Mouse (Mus musculus): ENCODE measurements around the gene Ngdn. TPM values are rescaled to one million over a fixed set of nuclear protein-coding genes. Genes with fewer than 3 reads are reported as not detected.
"Not testable (repeated sequence)": the region's sequence is repeated elsewhere in the genome, so short reads cannot be mapped to it uniquely, and the experiment has no call there.

The Ngdn gene
- polyA plus RNA-seq, 1 experiment from 2014 or later, result 28.2 TPM

DNA sequence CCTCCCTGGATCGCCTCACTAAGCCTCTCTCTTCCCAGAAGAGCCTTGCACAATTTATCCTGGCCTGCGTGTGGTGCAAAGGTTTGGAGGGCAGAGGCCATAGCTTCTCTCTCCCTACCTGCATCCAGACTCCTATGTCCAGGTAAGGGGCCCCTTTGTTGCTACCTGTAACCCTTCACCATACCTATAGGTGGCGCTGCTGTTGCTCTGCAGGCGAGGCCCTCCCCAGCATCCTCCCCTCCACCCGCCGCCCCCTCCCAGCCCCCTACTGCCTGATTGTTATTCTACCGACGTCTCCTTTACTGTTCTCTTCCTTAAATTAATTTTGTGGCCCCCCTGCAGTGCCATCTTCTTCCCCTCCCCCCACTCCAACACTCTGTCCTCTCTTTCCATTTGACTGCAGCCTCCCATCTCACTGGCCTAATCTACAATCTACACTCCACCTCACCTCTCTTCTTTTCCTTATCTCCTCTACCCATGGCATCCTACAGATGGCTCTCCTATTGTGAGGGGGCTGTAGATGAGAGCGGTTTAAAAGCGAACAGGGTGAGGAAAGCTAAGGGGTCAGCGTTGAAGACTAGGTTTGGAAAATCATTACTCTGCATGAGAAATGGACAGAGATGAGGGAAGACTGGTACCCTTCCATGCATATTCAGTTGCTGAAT is 13.9 kb downstream of the Ngdn start:
- Histone ChIP-seq H3K36me3 (ENCODE audit: inconsistent target) (peaks cover 11% of the 10 kb centered on the region; the same call in 1 of the 2 replicates), H3K4me3 (ENCODE audit: inconsistent target) (no peak overlapping the region), H3K79me2 (ENCODE audit: inconsistent target) (no peaks in the 10 kb centered on the region), H3K27ac (no peak overlapping the region)
- WGBS (ENCODE audit: missing documents), result 43% methylated on average over 10 of the region's 11 CpGs

DNA sequence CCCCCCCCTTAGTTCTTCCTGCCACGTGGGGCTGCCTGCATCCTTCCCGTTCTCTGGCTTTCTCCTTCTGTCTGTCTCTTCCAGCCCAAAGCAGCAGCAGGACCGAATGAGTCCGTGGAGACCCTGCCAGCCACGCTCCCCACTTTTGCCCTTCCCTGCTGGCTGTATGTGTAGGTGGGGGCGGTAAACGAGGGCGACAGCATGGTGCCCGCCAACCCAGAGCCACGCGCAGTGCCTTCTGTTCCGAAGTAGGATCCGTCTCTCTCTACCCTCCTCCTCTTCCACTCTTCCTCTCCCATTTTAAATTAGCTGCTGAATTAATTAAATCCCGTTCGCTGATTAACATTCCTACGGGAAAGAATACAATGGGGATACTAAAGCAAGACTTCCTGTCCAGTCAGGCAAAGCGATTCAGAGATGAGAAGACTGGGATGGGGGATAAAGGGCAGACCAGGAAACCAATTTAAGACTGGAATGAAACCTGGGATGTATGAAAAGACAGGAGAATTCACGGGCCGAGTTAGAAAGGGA is 17.5 kb downstream of the Ngdn start:
- 84% methylated on average over 18 of the region's 19 CpGs for whole genome bisulfite sequencing (ENCODE audit: missing documents)
- H3K36me3 ChIP-seq (ENCODE audit: inconsistent target), result no peaks in the 10 kb centered on the region
- H3K4me3 ChIP-seq (ENCODE audit: inconsistent target), result no peak overlapping the region
- H3K79me2 ChIP-seq (ENCODE audit: inconsistent target), result no peaks in the 10 kb centered on the region
- H3K27ac ChIP-seq, result no peak overlapping the region

DNA sequence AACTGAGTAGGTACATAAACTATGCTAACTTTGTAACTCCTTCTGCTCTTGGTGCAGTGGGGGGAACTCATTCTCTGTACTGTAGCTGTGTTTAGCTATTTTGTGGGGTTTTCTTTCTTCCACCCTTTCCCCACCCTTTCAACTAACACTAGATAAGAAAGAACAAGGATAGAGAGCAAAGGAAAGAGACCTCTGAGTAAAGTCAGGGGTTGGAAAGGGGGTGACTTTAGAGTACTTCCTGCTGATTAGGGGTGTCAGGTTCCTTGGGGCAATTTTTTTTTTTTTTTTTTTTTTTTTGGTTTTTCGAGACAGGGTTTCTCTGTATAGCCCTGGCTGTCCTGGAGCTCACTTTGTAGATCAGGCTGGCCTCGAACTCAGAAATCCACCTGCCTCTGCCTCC is 28.4 kb downstream of the Ngdn start:
- WGBS (ENCODE audit: missing documents), result no CpG with 5 or more reads among the region's 2 CpGs

DNA sequence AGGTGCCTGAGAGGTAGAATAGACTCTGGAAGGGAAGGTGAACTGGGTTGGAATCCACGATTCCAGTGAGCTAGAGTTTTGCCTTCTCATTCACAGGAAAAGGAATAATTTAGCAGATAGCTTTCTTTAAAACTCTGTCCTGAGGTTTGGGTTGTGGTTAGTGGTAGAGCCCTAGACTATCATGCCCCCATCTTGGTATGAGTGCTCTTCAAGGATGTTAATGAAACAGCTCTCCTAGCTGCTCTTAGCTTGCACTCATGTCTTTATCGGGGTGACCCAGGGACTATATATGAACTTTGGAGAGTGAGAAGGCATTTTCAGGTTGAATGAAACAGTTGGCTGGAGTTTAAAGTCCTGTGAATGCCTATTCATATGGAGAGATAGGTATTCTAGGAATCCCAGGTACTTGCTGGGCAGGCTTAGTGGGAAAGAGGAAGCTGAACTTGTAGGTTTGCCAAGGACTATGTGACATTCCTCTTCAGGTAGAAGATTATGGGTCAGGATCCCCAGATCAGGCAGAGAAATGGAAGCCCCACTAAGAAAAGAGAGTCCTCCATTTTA is 32.8 kb downstream of the Ngdn start:
- 91% methylated on average over 2 of the region's 2 CpGs for WGBS (ENCODE audit: missing documents)
- Histone ChIP-seq H3K79me2 (ENCODE audit: inconsistent target) (no peaks in the 10 kb centered on the region), H3K36me3 (ENCODE audit: inconsistent target) (no peaks in the 10 kb centered on the region), H3K27ac (no peak overlapping the region), H3K4me3 (ENCODE audit: inconsistent target) (no peak overlapping the region)

More for the DNA sequence above, 28.4 kb downstream of the Ngdn start:
- not testable (repeated sequence) for H3K36me3 ChIP-seq (ENCODE audit: inconsistent target); H3K4me3 ChIP-seq (ENCODE audit: inconsistent target); H3K27ac ChIP-seq; H3K79me2 ChIP-seq (ENCODE audit: inconsistent target)

DNA sequence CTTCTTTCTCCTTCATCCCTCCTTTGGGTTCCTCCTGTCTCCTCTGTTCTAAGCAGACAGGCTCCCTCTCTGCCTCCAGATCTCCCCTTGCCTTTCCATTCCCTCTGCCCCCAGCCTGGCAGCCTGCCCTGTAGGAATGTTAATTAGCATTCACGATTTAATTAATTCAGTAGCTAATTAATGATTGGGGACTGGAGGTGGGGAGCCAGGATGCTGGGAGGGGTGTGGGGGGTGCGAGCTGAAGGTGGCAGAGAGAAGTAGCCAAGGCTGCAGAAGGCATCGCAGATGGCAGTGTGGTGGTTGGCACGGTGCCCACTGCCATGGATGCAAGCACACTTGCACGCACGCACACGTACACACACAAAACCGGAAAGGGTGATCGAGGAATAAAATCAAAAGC is 37.2 kb downstream of the Ngdn start:
- Histone ChIP-seq H3K4me3 (ENCODE audit: inconsistent target) (no peak overlapping the region), H3K79me2 (ENCODE audit: inconsistent target) (no peaks in the 10 kb centered on the region), H3K36me3 (ENCODE audit: inconsistent target) (no peaks in the 10 kb centered on the region), H3K27ac (no peak overlapping the region)
- 68% methylated on average over 7 of the region's 9 CpGs for WGBS (ENCODE audit: missing documents)

DNA sequence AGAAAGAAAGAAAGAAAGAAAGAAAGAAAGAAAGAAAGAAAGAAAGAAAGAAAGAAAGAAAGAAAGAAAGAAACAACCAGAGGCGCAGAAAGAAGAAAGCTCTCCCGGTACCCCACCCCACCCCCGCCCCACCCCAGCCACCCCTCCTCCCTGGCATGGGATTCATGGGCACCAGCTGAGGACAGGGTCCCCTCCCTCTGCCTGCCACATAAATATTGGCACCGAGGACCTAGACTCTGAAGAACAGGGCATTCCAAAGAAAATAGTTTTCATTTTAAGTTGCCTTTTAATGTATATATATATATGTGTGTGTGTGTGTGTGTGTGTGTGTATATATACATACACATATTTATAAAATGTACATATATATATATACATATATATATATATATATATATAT is 37.8 kb downstream of the Ngdn start:
- Histone ChIP-seq H3K4me3 (ENCODE audit: inconsistent target) (no peak overlapping the region), H3K27ac (no peak overlapping the region), H3K36me3 (ENCODE audit: inconsistent target) (no peaks in the 10 kb centered on the region), H3K79me2 (ENCODE audit: inconsistent target) (no peaks in the 10 kb centered on the region)
- WGBS (ENCODE audit: missing documents), result 86% methylated on average over 1 of the region's 4 CpGs

DNA sequence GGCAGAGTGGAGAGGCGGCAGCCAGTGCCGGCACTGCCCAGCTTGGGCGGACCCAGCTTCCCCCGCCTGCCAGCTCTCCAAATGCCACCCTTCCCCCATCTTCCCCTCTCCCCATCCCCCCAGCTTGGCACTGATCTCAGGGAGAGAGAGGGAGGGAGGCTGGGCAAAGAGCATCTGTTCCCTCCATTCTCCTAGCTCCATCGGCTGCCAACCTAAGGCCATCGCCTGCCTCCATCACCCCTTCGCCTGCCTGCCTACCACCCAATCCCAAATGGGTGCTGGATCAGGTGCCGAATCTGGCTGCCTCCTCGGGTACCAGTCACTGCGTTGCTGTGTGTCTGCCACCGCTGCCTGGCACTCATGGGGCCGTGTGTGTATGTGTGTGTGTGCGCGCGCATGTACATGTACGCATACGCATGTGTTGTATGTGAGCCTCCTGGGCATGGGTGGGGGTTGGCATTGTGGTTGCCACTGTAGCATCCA is 38.5 kb downstream of the Ngdn start:
- Histone ChIP-seq H3K4me3 (ENCODE audit: inconsistent target) (no peak overlapping the region), H3K36me3 (ENCODE audit: inconsistent target) (no peaks in the 10 kb centered on the region), H3K79me2 (ENCODE audit: inconsistent target) (no peaks in the 10 kb centered on the region), H3K27ac (no peak overlapping the region)
- WGBS (ENCODE audit: missing documents), result 81% methylated on average over 13 of the region's 17 CpGs

DNA sequence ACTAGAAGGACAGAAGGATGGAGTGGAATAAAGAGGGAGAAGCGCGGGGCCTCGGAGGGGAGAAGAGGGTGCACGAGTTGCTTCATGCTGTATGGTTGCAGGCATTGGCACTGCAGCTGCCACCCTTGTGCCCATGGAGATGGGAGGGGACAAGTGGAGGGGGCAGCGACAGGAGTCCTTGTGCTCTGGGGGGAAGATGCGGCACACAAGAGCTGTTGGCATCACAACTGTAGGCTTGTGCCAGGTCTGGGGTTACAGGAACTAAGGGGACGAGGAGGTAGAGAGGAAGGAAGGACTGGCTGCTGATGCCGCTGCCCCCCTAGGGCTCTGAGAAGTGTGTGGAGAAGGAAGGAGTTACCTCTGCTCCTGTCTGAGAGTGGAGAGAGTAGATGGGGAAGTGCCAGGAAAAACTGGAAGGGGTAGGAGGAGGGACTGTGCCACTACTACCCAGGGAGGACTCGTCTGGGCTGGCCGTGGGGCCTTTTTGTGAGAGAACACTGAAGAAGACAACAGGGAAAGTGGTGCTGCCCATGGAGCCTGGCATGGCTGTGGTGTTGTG is 39.0 kb downstream of the Ngdn start:
- H3K27ac ChIP-seq, result no peak overlapping the region
- H3K4me3 ChIP-seq (ENCODE audit: inconsistent target), result no peak overlapping the region
- WGBS (ENCODE audit: missing documents), result 37% methylated on average over 10 of the region's 10 CpGs
- no peaks in the 10 kb centered on the region for H3K79me2 ChIP-seq (ENCODE audit: inconsistent target)
- no peaks in the 10 kb centered on the region for H3K36me3 ChIP-seq (ENCODE audit: inconsistent target)

DNA sequence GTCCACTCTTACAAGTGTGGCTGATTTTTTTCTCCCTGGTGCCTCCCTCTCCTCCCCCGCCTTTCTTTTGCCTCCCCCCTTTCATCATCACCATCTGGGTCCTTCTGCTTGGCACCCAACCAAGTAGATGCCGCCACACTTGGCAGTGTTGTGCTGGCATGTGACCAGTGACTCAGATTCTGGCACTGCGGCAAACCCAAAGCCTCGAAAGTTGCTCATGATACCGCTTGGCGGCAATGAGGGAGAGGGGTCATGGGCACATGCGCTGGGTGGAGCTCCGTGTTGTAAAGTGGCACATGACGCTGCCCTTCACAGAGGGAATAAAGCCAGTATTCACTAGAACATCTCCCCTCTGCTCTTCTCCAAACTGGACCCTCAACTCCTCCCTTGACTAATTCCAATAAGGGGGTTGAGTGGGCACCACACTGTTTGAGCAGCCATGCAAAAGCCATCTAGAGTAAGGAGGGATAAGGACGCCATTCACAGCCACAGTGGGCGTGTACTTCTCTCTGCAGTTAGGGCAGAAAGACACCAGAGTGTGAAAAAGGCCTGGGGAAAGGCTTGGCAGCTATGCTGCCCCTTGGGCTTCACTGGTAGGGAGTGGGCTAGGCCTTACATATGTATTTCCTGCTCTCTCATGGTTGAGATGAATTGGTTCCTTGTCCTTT is 40.0 kb downstream of the Ngdn start:
- no peaks in the 10 kb centered on the region for H3K36me3 ChIP-seq (ENCODE audit: inconsistent target)
- no peak overlapping the region for H3K4me3 ChIP-seq (ENCODE audit: inconsistent target)
- peak overlapping the region; percentile 39 for H3K27ac ChIP-seq
- WGBS (ENCODE audit: missing documents), result 9% methylated on average over 11 of the region's 11 CpGs
- H3K79me2 ChIP-seq (ENCODE audit: inconsistent target), result no peaks in the 10 kb centered on the region

DNA sequence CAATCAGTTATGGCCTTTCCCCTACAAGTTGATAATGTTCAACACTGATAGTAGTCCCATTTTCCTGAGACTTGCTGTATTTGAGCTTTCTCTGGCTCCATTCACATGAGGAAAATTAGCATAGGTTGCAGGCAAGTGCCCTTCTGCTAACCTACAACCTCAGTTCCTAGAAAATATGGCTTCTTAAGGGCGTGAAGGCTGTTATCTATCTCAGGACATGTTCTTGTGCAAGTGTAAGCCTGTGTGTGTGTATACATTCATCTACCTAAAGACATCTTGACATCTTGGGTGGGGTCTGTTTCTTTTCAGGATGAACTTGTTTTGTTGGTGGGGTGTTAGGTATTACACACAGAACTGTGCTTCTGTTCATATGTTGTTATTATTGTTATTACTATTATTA is 43.8 kb downstream of the Ngdn start:
- Histone ChIP-seq H3K79me2 (ENCODE audit: inconsistent target) (no peaks in the 10 kb centered on the region), H3K4me3 (ENCODE audit: inconsistent target) (no peak overlapping the region), H3K27ac (no peak overlapping the region), H3K36me3 (ENCODE audit: inconsistent target) (no peaks in the 10 kb centered on the region)
- WGBS (ENCODE audit: missing documents), result 100% methylated on average over 1 of the region's 1 CpGs

DNA sequence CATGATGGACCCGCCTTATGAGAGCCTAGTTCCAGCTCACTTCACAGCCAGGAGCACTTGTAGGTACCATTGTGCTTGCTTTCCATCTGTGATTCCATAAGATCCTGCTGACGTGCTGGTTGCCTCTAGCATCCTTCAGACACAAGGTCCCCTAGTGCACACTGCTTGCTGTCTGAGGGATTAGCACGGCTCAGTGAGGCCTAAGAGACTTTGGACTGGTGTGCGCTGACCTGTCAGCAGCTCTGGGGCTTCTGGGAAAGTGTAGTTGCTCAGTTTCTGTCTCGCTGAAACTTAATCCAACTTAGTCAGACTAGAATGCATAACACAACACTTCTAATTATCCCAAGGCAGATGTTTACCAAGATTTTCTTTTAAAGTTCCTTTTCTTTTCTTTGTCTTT is 44.7 kb downstream of the Ngdn start:
- Histone ChIP-seq H3K36me3 (ENCODE audit: inconsistent target) (no peaks in the 10 kb centered on the region), H3K27ac (no peak overlapping the region), H3K4me3 (ENCODE audit: inconsistent target) (no peak overlapping the region), H3K79me2 (ENCODE audit: inconsistent target) (no peaks in the 10 kb centered on the region)
- WGBS (ENCODE audit: missing documents), result 98% methylated on average over 5 of the region's 5 CpGs

DNA sequence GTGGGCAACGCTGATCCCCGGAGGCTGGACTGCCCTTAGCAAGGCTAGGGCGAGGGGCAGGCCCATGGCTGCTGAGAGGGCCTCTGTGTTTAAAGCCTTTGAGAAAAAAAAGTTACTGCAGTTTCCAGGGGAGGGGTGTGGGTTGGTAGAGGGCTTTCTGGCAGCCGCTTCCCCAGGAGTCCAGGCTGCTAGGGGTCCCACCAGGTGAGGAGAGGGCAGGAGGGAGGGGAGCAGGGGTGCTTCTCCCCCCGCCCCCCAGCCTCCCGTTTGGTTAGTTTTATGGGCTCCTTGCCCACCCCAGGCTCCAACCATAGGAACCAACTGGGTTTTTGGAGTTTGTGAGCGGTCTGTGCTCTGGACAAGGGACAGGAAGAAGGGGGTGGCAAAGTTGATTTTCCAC is 46.6 kb downstream of the Ngdn start:
- H3K36me3 ChIP-seq (ENCODE audit: inconsistent target), result no peaks in the 10 kb centered on the region
- H3K4me3 ChIP-seq (ENCODE audit: inconsistent target), result no peak overlapping the region
- no peak overlapping the region for H3K27ac ChIP-seq
- 66% methylated on average over 7 of the region's 7 CpGs for WGBS (ENCODE audit: missing documents)
- no peaks in the 10 kb centered on the region for H3K79me2 ChIP-seq (ENCODE audit: inconsistent target)

DNA sequence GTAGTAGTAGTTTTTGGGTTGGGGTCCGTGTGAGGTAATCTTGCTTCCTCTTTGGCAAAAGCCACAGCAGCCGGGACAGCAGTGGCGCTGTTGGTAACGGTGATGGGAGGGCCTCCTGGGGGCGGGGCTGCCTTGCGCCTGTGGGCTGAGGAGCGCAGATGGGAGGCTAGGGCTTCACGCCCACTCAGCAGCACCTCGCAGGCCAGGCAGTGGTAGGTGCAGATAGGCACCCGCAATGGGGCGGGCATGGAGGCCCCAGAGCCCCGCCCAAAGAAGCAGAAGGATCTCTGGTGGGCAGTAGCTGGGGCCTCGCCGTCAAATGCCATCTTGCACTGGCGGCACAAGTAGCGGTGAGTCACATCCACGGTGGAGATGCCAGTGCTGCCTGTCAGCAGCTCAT is 47.4 kb downstream of the Ngdn start:
- 27% methylated on average over 17 of the region's 17 CpGs for WGBS (ENCODE audit: missing documents)
- H3K36me3 ChIP-seq (ENCODE audit: inconsistent target), result no peaks in the 10 kb centered on the region
- H3K4me3 ChIP-seq (ENCODE audit: inconsistent target), result no peak overlapping the region
- H3K27ac ChIP-seq, result no peak overlapping the region
- H3K79me2 ChIP-seq (ENCODE audit: inconsistent target), result no peaks in the 10 kb centered on the region

DNA sequence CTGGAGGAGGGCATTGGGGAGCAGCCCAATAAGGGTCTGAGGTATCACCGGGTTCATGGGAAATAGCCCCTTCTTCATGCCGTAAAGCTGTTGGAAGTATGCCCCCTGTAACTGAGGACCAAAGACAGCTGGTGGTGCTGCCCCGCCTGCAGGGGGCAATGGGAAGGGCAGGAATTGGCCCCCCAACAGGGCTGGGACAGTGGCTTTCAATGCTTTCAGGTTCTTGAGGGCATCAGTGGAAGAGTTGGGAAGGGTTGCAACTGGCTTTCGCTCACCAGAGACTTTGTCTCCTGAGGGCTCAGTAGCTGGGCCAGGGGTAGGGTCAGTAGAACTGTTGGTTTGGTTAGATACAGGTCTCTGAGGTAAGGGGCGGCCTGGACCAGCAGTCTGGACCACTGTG is 47.9 kb downstream of the Ngdn start:
- Histone ChIP-seq H3K4me3 (ENCODE audit: inconsistent target) (no peak overlapping the region), H3K27ac (no peak overlapping the region), H3K36me3 (ENCODE audit: inconsistent target) (no peaks in the 10 kb centered on the region), H3K79me2 (ENCODE audit: inconsistent target) (no peaks in the 10 kb centered on the region)
- 90% methylated on average over 5 of the region's 5 CpGs for WGBS (ENCODE audit: missing documents)
